Mouse (Mus musculus) cerebellum, adult 11 months (tissue): Measurements from ENCODE around the gene Strn.

Experiments used
- DNase-seq: peaks from one replicate; pipeline ENCODE4 v3.0.0; 2022

Strn gene

DNA sequence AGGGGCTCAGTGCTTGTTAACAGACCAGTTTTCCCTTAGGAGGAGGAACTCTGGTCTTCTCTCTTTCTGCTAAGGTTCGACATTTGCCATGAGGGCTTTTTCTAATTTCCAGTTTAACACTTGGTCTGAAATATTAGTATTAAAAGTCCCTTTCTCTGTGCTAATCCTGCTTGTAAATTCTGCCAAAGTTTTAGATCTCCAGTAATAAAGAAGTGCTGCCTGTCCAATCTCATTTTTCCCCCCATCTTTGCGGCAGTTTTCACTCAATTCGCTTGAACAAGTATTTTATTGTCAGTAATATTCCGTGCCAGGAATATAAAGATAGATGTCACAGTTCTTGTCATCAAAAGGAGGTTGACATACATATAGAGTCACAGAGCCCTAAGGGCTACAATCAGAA lies at the start of gene Strn:
TSS of gene Strn (minus strand) at position 101 of the 400 bp plus-strand sequence.
- no peak for DNase-seq

DNA sequence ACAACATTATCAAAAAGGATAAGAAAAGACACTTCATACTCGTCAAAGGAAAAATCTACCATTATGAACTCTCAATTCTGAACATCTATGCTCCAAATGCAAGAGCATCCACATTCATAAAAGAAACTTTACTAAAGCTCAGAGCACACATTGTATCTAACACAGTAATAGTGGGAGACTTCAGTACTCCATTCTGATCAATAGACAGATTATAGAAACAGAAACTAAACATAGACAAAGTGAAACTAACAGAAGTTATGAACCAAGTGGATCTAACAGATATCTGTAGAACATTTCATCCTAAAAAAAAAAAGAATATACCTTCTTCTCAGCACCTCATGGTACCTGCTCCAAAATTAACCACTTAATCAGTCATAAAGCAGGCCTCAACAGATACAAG lies 41.8 kb upstream of the Strn start:
- no peak for DNase-seq

DNA sequence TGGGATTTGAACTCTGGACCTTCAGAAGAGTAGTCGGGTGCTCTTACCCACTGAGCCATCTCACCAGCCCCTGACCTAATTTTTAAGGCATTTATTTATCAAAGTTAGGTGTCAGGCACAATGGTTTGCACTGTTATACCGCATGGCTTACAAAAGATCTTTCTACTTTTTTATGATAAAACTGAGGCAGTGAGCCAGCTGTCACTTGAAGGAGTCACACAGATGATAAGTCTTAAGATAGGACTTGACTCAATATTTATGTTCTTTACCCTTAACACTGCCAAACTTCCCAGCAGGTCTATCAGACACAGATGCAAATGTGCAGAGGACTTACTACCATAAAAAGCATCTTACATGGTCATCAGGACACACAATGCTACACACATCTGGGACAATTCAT lies 35.3 kb upstream of the Strn start:
- DNase-seq, result no peak

DNA sequence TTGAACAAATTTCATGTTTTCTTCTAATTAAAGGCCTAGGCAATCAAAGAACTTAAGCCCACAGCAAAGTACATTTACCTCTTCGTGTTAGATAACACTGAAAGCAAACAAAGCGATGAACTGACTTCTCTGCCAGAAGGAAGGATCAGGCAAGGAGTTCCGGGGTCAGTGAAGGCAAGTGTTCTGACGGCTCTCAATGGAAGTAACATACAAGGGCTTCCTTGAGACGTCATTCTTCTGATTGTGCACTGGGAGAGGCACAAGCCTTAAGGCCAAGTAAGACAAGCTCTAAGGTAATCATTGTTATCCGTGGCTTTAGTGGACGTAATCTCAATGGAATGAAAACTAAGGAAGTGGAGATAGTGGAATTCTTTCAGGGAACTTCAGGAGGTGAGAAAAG lies 33.9 kb upstream of the Strn start:
- DNase-seq, result no peak

DNA sequence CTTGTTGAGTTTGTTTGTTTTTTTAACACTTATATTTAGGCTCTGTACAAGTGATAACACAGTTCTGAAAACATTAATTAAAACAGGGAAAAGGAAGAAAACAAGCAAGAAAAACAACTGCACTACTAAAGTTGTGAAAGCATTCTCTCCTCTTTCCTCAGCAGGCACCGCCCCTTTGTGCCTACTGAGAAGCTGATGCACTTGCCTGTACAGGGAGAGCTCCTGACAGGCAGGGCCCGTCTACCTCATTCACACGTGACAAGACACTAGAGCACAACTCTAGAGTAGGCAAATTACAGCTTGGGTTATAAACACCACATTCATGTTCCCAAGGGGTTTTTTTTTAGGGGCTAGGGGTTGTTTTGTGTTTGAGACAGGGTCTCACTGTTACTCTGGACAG lies 32.3 kb upstream of the Strn start:
- DNase-seq, result no peak

DNA sequence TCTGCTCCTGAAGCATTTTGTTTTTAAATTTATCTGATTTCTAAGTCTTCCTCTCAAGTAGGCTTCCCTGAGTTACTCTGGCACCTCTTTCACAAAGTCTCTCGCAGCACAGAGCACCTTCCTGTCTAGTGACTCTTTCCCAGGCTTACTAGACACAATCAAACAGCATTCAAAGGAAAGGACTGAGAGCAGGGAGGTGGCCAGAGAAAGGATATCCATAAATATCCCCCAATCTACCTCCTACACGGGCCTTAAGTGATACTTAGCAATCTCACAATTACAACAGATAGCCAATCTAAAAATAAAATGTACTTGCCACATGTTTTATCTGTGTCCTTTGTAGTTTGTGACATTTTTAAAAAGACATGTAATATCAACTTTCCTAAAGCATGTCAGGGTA lies 31.9 kb upstream of the Strn start:
- no peak for DNase-seq

DNA sequence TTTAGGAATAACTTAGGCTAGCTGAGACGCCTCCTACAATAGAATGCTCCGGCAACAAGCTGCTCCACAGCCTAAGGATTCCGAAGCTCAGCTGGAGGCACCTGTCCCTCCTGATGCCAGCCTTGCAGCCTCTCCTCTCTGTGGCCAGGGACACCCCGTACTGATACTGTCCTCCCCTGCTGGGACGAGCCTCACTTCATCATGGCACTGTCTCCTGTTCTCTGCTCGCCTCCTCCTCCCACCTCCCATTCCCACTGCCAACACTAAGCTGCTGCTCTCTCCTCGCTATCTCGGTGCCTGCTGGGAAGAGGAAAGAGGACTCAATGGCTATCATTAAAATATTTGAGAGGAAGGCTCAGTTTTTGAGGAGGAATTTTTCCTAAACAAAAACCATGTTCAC lies 30.6 kb upstream of the Strn start:
- DNase-seq, result no peak

DNA sequence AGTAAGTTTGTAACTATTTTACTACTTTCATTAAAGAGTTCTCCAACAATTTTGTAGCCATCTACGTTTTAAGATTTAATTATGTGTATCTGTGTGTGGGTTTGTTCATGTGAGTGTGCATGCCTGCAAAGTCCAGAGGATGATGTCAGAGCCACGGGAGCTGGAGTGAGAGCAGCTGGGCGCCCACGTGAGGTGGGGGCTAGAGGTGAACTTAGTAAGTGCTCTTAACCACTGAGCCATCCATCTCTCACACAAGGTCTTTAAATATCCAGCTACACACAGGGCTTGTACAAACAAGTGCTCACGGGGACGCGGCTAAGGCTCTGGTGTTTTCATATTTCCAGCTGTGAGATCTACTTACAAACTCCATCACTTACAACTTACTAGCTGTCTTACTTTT lies 29.1 kb upstream of the Strn start:
- no peak for DNase-seq

DNA sequence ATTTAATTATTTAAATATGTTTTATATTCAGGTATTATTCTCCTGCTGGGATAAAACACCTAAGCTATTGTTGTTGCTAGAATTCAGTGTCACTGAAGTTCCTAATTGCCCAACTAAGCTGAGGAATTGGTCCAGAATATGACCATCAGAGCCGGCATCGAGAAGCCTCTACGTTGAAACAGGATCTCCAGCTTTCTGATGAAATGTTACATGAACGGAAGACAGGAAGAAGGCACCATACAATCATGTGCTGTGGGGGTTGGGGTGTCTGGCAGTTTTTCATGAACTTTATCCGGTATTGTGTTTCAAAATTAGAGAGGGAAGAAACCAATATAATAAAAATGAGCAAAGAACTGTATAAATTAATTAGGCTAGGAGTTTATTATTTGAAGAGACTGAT lies 26.3 kb upstream of the Strn start:
- no peak for DNase-seq

DNA sequence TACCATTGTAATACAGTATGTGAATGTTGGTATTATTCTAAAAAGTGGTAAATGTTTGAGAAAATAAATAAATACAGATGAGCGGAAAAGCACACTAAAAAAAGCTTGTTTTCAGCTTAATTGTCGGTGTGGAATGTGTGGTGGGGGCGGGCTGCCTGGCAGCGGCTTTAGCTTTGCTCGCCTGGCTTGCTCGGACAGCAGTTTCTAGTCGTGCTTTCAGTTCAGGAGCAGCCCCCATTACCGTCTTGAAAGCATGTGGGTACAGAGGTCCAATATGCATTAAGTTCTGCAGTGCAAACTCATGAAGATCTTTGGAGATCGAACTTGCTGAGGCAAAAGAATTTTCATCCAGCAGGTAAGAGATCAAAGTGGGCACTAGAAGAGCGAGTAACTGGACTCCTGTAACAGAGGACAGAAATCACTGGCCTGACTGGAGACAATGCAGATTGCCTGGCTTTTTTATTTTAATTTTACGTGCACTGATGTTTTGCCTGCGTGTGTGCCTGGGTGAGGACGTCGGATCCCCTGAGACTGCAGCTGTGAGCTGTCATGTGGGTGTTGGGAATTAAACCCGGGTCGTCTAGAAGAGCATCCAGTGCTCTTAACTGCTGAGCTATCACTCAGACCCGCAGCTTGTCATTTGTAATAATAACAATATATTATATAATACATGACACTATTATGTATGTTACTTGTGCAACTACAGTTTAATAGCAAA lies 16.1 kb upstream of the Strn start:
- no peak for DNase-seq

DNA sequence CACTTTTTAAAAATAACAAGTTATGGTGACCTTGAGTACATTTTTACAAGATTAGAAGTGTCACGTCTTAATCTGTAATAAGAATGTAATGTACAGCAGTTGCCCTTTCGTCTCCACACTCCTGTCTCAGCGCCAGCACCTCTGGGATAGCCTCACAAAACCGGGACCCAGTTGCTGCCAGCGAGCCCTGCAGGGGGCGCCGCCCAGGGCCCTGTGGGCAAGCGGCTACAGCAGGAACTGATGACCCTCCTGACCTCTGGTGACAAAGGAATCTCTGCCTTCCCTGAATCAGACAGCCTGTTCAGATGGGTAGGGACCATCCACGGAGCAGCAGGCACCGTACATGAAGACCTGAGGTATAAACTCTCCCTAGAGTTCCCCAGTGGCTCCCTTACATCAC lies 15.1 kb upstream of the Strn start:
- no peak for DNase-seq

DNA sequence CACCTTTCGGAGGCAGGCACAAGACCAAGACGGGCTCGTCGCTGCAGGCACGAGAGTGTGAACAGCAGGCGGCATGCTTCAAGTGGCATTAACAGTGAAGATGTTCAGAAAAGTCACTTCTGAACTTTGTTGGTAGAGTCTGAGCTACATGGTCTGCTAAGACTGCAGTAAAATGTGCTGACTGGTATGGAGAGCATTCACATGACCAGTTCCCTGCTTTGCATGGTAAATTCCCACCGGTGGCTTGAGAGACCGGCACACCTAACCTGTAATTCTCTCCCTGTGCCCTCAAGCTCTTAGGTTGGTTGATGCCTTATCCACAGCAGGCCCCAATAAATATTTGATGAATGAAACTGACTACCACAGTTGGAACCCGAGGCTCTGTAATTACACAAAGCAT lies 11.4 kb upstream of the Strn start:
- DNase-seq, result no peak

DNA sequence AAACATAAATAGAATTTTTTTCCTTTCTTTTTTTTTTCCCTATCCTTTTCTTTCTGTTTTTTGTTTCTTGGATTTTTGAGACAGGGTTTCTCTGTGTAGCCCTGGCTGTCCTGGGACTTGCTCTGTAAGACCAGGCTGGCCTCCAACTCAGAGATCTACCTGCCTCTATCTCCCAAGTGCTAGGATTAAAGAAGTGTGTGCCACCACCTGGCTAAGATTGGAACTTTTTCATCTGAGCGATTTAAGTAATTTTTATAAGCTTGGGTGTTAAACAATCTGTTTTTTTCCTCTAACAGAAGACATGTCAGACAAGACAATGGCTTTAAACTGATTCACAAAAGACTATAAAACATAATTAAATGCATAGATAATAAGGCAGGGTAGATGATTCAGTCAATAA lies 1.4 kb upstream of the Strn start:
- DNase-seq, result no peak

DNA sequence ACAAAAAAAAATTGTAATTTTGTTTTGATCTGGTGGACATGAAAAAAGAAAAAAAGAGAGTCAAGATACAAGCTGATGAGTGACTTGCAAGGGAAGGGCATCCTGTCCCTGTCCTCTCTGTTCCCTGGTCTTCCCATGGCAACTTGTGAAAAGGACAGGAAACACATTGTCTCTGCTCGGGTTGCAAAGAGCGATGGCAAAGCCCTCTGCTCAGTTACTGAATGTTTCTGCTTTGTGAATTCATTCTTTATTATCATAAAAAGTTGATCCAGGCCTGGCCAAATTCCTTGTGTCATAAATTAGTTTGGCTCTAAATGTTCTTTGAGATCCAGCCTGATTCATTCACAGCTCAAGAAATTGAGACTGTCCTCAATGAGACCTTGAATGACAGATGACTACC lies 775 bp upstream of the Strn start:
- DNase-seq, result no peak

DNA sequence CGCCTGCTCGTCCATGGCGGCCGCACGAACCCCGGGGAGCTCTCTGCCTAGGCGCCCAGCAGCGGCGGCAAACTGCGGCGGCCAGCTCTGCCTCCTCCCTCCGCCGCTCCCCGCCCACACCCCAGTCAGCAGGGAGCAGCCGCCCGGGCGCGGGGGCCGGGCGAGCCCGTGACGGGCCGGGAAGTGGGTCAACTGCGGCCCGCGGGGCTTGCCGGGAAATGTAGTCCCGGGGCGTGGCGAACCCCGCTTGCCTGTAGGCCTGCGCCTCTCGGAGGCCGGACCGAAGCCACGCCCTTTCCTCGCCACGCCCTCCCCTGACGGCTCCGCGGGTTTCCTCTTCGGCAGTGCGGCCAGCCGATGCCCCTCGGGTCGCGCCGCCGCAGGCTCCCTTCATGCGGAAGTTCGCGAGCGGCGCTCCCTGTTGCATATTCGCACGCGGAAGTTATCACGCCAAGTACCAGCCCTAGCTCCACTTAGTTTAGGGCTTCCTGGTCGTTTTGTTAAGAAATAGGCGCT lies 465 bp downstream of the Strn start:
- DNase-seq, result peak; percentile 98

DNA sequence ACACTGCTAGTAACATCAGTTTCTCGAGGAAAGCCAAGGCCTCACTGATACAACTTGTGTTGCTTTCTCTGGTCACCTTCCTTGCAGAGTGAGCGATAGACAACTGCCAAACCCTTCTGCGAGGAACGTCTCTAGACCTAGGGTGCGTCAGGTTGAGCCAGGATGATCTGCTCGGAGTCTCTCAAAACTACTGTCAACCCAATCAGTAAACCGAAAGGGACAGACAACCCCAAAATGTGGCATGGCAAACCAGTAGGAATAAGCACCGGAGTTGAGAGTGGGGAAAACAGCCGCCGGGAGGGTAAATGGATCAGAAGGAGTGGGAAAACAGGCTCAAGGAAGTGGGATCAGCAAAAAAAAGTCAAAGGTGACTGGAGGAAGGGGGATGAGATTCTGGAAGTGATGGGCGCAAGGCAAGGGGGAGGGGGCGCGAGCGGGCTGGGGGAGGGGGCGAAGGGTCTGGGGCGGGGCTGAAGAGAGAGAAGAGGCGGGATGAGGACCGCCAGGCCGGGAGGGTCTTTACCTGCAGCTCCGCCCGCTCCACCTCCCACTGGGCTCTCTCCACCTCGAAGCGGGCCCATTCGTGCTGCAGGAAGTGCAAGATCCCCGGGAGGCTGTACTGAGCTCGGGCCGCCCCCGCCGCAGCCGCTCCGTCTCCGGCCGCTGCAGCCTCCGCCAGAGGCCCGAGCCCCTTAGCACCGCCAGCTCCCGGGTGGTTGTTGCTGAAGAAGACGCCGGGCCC lies 1.1 kb downstream of the Strn start:
- peak; percentile 32 for DNase-seq

DNA sequence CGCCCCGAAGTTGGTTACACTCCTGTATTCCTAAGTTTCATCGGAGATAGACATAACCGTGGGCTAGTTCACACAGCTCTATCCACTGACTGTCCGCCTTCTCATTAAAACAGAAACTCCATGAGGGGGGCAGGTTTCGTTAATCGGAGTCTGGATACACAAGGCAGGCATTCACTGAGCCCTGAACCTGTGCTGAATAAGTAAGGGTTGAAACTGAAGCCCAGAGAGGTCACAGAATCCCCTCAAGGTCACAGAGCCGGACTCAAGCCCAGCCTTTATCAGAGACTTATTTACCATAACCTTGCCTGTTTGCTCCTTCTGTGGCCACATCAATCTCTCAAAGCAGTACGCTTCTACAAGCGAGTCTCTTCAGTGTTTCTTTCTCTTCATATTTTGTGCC lies 2.2 kb downstream of the Strn start:
- no peak for DNase-seq

DNA sequence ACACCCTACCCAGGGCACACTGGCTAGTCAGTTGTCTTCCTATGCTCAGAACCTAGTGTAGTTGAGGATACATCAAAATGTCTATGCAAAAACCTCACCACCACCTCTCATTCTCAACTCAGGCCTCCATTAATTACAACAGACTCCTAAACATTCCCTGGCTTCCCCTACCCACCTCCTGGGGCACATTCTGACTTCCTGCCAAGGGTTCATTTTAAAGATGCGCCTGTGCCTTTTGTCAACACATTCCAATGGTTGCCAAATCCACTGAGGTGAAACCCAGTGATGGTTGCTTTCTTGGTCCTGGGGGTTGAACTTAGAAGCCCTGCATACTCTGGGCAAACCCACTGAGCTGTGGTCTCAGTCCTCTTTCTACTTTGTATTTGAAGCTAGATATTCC lies 4.9 kb downstream of the Strn start:
- DNase-seq, result no peak

DNA sequence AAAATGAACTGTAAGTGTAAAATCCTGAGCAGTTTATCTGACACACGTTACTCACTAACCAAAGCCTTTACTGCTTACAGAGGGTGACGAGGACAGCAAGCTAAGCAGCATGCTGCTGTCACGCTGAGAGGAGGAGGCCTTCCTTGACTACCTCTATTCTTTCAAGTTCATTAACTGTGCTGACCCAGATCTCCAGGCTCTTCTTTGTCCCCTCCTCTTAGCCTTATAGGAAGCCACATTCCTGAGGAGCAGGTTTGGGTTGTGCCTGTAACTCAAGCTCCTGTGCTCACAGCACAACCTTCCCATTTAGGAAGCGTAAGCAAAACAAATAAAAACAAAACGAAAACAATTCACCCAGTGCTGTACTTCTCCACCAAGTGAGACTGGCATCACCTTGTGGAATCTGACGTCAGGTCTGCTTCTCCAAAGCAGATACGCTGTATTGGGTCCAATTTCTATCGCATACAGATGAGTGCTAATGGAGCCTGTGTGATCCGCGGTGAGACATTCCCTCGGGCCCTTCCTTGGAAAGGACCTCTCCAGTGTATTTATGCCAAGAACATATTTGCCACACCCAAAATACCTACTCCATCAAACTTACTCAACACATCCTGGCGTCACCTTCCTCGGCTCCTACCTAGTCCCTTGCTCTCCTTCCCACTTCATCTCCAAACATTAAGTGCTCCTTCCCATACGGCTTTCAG lies 10.1 kb downstream of the Strn start:
- no peak for DNase-seq

DNA sequence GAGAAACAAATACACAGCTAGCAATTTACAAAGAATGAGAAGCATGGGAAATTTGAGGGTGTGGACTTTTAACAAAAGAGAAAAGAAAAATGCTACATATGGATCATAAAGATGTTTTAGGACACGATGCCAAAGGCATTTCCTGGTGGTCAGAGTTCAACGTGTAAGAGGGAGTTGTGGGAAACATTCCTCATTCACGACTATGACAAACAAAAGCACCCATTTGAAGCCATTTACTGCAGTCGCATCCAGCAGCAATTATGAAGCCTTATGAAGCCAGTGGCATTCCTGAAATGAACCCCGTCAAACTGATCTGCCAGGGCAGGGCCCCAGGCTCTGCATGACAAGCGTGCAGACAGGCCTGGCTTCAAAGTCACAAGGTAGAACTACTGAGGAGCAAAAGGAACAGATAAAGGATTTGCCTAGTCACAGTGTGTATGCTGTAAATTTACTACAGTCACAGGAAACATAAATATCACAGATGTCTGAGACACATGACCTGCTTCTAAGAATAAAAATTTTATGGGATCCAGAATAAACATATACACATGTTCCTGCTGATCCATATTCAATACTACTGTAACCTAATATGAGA lies 12.4 kb downstream of the Strn start:
- no peak for DNase-seq

DNA sequence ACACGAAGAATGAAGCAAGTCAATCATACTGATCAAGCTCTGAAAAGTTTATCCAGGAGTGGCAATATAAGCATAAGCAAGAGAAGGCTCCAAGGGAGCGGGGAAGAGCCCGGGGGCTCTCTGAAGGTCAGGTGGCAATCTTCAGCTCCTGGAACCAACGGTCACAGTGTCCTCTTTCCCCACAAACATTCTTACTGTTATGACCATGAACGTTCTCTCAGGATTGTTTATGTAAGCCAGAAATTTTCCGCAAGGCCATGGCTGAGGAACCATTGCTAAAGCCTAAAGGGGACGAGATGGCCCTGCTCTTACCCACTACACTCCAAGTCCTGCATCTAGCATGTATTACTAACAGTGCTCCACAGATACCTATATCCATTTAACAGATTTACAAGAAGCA lies 15.3 kb downstream of the Strn start:
- DNase-seq, result no peak

DNA sequence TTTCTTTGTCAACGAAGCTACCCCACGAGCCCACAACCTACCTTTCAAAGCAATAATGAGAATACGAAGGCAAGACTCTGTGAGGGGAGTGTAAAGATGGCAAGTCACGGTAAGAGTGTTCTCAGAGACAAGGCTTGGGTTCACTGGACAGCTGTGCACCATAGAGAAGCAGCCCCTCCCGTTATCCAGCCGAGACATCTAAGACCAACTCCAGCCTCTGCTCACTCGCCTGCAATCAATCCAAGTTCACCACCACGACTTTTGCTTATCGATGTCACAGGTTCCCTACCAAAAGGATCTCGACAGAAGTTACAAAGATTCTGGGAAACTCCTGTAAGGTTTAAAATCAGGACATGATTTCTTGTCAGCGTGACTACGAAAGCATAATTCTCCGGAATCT lies 17.9 kb downstream of the Strn start:
- no peak for DNase-seq

DNA sequence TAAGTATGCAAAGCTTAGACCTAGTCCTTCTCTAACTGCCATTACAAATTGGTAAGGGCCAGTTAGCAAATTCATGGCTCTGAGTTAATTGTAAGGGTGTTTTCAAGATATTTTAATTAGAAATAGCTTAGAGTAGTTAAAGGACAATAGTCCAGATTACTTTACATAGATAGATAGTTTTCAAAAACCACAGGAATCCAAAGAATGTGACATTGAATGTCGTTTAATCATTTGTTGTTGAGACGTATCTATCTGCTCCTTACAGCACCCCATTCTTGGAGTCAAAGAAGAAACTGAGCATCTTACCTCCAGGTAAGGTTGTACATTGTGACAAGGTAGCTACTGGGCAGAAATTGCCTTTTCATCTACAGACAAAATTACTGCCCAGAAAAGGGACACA lies 26.7 kb downstream of the Strn start:
- no peak for DNase-seq

DNA sequence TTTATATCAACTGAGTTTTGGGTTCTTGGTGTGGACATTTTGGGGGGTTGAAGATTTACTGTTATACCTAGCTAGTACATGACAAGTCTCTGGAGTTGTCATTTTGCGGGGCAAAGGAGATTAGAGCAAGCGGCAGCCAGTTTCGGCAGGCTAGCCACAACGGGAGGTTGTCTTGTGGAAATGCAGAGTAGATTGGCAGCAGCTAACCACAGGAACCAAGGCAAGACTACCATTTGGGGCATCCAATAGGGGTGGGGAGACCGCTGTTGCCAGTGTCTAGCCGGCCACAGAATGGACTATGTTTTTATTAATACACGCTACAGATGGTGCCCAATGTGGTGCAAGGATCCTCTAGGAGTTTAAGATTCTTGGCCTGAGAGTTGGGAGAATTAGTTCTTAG lies 28.6 kb downstream of the Strn start:
- DNase-seq, result no peak
